Mouse (Mus musculus): ENCODE results near the gene Ppargc1a.
A peak's percentile ranks its signal among the peaks of the same experiment; 100 is the strongest.

Ppargc1a gene

GRCm38 (mm10) chr5:51552483-51553091 lies 14.9 kb downstream of the Ppargc1a start:
- peak; percentile 77 for DNase-seq (ENCODE audit: low spot score)

DNA sequence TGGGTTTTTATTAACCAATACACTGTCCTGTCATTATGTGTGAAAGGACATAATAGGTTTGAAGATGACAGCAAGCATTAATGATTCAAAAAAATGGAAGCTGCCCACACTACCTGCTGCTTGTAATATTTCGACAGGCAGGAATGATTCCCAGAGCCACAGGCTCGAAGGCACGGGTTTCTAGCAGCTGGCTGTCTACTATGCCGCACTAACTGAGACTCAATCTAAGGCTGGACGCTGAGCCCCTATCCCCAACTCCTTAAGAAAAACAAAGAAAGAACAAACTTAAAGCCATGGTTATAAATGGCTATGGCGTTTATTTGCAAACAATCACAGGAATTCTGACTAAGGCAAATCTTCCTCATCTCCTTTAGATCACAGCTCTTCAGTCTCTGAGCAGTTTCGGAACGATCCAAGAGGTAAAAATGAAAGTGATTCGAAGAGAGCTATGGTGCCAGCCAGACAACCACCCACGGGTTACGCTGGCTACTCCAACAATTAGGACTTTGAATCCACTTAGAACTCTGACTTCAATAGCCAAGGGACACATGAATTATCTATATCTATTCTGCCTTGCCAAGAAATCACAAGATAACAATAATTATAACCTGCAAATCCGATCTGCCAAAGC lies 15.6 kb downstream of the Ppargc1a start:
- DNase-seq (ENCODE audit: low spot score), result no peak

DNA sequence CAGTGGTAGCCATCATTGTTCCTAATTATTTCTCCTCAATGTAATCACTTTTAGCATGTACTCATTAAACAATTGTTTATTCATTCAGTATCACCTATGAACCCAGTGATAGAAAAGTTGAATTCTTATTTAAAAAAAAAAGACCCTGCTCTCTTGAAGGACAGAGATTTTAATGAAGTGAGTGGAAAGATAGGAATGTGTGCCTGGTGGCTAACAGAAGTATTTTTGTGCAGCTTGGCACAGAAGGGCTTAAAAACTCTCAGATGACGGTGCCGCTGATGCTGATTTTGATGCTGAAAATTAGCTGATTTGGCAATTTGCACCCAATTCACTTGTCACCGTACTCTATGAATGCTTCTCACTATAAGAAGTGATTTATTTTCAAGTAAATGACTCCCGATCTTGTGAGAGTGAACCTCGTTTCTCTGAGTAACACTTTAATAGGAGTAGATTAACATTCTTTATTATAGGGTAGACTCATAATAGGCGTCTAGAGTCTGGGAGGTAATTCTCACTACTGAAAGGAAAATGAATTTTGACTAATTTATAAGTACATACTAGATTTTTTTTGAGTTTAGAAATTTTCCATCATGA lies 20.0 kb downstream of the Ppargc1a start:
- DNase-seq (ENCODE audit: low spot score), result no peak

- DNase-seq (ENCODE audit: low spot score), result no peak
Measured at GRCm38 (mm10) chr5:51546817-51547216, 20.7 kb downstream of the Ppargc1a start.

DNA sequence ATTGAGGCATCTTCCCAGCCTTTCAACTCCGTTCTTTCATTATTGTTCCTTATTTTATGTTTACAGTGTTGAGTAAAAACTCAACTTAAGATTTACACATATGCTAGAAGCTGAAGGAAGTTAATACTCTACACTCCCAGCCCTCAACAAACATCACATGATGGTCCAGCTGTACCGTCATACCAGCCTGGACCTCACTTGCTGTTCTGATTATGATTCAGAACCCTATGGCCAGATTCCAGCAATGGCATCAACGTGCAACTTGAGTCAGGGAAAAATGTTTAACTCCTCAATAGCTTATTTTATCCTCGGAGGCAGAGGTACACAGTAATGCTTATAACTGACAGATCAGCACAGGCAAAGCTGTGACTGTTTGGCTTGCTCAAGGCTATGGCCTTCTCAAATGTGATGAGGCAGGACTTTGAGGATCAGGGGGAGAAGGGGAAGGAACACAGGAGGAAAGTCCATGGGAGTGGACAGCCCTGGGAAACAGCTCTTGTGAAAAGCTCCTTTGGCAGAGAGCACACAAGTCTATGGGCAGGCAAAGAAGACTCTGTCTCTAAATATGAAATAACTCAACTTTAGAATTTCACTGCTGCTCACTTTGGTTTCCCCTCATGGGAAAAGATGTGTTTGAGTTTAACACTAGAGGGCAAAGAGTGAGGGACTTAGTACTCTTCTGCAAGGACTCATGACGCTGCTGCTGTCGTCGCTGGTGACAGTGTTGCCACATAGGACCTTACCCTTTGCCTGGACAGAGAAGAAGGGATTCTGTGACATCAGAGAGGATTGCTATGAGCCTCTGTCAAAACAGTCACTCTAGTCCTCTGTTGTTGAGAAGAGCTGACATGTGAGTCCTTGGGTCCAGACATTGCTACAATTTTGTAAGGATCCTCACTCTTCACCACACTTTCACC lies 22.1 kb downstream of the Ppargc1a start:
- no peak for DNase-seq (ENCODE audit: low spot score)

DNA sequence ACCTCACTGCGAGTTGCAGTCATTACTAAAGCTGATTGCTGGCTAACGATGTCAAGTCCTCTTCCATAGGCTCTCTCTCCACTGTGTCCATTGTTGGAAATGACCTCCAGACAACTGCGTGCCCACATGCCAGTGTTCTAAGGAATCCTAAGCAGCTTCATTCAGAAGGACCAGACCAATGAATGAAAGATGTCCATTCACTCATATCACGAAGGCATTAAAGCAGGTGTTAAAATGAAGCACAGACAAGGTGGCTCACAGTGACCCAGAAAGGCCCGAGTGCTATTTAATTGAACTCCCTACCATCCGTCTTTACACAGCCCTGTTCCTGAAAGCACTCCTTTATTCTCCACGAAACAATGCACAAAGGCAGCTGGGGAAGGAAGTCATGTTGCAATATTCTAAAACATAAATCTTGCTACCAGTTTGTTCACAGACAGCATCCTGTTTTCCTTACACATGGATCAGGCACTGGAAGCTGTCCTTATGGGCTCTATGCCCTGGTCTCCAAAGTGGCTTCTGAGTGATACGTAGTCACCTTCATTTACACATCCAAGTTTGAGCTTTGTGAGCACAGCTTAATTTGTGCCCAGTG lies 23.3 kb downstream of the Ppargc1a start:
- peak; percentile 31 for DNase-seq (ENCODE audit: low spot score)

DNA sequence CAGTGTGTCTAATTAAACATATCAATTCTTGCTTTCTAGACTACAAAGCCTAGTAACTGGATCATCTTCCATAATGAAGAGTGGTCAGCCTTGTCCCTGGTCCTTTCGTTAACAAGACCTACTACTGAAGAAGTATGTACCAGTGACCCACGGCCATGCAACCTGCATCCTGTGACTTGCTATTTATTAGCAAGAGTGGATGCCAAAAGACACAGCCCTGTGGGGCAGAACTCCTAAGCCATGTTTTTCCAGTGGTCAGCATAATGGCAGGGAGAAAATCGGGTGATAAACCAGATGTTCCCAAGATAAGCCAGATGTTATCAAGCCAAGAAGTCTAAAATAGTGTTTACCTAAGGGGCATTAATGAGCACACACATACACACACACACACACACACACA lies 26.0 kb downstream of the Ppargc1a start:
- DNase-seq (ENCODE audit: low spot score), result no peak

DNA sequence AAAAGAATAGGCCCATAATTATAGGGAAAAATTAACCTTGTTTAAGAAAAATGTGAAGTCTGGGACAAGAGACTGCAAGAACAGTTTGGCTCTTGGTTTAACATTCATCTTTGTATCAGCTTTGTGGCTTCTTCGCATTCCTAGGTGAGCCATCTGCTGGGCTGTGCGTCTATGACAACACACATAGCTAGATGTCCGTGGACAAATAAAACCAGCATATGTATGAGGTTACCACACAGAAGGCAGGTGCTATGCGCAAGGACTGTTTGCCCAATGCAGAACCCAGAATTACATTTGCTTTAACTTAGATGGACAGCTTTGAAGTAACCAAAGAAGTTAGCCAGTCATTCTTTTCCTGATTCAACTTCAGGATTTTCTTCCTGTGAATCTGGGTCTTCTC lies 26.7 kb downstream of the Ppargc1a start:
- DNase-seq (ENCODE audit: low spot score), result no peak

DNA sequence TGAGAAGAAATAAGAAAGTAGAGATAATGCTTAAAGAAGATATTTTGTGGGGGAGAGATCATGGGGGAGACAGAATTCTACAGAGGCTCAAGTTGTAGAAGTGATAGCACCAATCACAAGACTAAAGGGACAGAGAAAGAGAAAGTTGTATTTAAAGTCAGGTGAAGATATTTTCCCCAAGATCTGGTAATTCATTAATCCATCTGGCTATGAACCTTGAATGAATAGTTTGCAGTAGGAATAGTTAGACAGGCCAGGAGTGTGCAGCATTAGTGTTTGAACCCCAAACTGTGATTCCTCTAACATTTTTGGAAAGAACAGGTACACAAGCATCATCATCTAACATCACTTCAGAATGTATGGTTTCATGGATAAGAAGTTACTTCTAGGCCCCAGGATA lies 28.0 kb downstream of the Ppargc1a start:
- no peak for DNase-seq (ENCODE audit: low spot score)

- DNase-seq (ENCODE audit: low spot score), result no peak
Measured at GRCm38 (mm10) chr5:51538319-51538718, 29.2 kb downstream of the Ppargc1a start.

GRCm38 (mm10) chr5:51537646-51538030 lies 29.9 kb downstream of the Ppargc1a start:
- DNase-seq (ENCODE audit: low spot score), result no peak

- DNase-seq (ENCODE audit: low spot score), result no peak
Measured at GRCm38 (mm10) chr5:51537009-51537645, 30.4 kb downstream of the Ppargc1a start.

- no peak for DNase-seq (ENCODE audit: low spot score)
Measured at GRCm38 (mm10) chr5:51534456-51534855, 33.1 kb downstream of the Ppargc1a start.

GRCm38 (mm10) chr5:51531286-51531685 lies 36.2 kb downstream of the Ppargc1a start:
- DNase-seq (ENCODE audit: low spot score), result no peak

DNA sequence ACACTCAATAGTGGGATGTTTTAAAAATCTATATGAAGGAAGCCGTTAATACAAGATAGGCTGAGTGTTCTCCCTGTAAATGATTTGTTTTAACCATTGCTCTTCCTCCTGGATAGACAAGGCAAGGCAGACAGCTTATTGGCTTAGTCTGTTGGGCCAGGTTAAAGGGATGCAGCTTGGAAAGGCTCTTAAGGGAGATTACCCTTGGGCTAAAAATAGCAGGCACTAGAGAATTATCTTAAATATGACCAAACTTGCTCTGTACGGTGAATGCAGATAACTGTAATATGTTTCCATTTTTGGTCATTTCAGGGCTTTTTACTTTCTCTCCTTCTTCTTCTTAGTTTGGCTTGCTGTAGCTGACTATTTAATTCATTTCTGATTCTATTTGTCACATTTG lies 38.1 kb downstream of the Ppargc1a start:
- no peak for DNase-seq (ENCODE audit: low spot score)

DNA sequence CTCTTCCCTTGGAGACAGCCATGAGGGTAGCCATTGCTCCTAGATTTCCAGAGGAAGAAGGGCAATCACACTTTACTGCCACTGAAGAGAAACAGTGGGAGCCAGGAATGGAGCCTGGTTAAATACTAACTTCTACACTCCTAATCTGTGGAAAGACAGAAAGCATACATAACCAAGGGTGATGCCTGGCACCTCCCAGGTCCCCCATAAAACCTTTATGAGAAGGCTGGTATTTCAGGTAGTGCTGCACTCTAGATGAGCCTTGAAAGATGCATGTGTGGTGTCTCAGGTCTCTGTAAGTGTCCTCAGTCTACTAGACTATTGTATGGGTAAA lies 39.4 kb downstream of the Ppargc1a start:
- no peak for DNase-seq (ENCODE audit: low spot score)

GRCm38 (mm10) chr5:51527498-51528164 lies 39.9 kb downstream of the Ppargc1a start:
- DNase-seq (ENCODE audit: low spot score), result no peak

- DNase-seq (ENCODE audit: low spot score), result no peak
Measured at GRCm38 (mm10) chr5:51525858-51526257, 41.7 kb downstream of the Ppargc1a start.

DNA sequence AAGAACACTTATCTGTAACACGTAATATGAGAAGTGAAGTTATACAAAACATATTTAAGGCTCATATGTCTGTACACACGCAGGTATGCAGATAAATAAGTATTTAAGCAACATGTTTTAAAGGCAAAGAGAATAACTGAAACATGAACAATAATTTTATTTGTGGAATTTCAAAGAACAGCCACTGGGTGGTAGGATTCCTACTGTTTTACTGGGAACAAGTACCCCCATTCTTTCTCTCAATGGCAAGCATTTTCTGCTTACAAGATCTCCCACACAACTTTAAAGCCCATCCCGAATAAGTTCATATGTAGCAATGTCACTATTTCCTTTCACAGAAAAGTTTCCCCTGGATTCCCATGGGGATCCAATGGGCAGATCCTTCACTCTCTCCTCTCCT lies 46.7 kb downstream of the Ppargc1a start:
- DNase-seq (ENCODE audit: low spot score), result no peak

DNA sequence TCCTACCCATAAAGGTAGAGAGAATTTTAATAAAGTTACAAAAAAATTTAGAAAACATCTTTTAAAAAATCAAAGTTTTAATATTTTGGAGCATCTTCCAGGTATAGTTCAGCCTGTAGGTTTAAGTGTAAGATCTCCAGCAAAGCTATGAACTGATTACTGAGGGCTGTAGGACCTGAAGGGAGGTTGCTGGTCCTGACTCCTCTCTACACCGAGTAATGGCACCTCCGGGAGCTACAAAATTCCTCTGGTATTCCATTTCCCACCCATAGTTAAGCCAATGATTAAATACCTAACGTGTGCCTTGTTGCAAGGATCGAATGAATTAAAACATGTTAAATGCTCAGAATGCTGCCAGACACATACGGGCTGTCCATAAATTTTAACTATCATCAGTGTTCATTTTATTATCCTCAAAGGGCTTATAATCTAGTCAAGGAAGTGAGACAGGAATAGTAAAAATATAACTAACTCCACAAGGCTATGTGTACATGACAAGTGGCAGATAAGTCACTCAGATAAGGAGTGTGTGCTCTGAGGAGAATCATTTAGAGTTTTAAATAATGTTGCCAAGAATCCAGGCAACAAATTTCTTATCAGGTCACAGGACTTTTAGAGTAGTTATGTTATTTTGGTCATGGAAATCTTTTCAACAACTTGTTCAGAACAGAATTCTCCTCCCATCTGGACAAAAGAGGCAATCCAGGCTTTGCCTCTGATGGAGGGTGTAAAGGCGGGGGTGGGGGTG lies 49.9 kb downstream of the Ppargc1a start:
- no peak for DNase-seq (ENCODE audit: low spot score)

DNA sequence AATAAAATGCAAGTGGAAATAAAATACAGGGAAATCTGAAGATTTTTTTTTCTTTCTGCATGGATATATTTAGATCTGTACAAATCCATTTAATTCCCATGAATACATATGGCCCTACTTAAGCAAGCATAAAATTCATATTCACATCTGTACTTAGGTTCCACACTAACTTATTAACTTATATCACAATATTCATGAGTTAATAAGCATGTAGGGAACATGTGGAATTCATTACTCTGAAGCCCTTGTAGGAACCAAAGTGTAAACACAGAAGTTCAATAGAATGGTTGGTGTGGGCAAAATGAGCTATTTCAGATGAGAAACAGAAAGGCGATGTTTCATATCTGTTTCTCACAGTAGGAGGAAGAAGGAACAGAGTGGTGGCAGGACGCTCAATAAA lies 62.9 kb downstream of the Ppargc1a start:
- no peak for DNase-seq (ENCODE audit: low spot score)

Measured in embryo, embryonic 10.5 days (tissue).